ENCODE assay signal across 8 mouse cellular contexts in genomic region chr4:41465287-41465665, GRCm38 (mm10). TPM values are rescaled to one million over a fixed set of nuclear protein-coding genes. Genes with fewer than 3 reads are reported as not detected.
DNase-seq lines count a peak whose midpoint lies in the region; ATAC-seq and TF ChIP-seq lines count a peak whose summit lies in the region.

No protein-coding gene starts in this region.

- peak overlapping the region; percentile 49 for H3K4me2 ChIP-seq in embryonic facial prominence, embryonic 15.5 days (replicated peaks)
- H3K4me2 ChIP-seq in liver, embryonic 11.5 days, result peak overlapping the region; percentile 71

- peak overlapping the region; percentile 92 for H3K27ac ChIP-seq in heart, embryonic 10.5 days
- H3K27ac ChIP-seq in embryonic facial prominence, embryonic 15.5 days (replicated peaks), result peak overlapping the region; percentile 68; the same call in 1 of the 2 replicates
- 0 out of 2 replicates have a peak overlapping the region, but pooled peaks have one; percentile 36 for H3K27ac ChIP-seq in liver, embryonic 11.5 days (ENCODE audit: low read depth, low read length)

- no peak for TF ChIP-seq CTCF in C2C12 (IDR thresholded peaks at IDR 0.05; ENCODE audit: control insufficient read depth, insufficient read depth, insufficient read length)

- peak overlapping the region; percentile 68 for H3K4me3 ChIP-seq in heart, embryonic 10.5 days
- H3K4me3 ChIP-seq in C2C12 (ENCODE audit: insufficient read depth, poor library complexity, severe bottlenecking), result peak overlapping the region; percentile 66
- H3K4me3 ChIP-seq in embryonic facial prominence, embryonic 15.5 days (replicated peaks), result peak overlapping the region; percentile 64
- H3K4me3 ChIP-seq in liver, embryonic 11.5 days (ENCODE audit: low read depth, low read length), result peak overlapping the region; percentile 67

- 0 out of 2 replicates have a peak, but pooled peaks cover 2% of the 10 kb centered on the region for H3K36me3 ChIP-seq in heart, embryonic 10.5 days
- no peaks in the 10 kb centered on the region for H3K36me3 ChIP-seq in C2C12 (ENCODE audit: control insufficient read depth, insufficient read depth)
- no peaks in the 10 kb centered on the region for H3K36me3 ChIP-seq in embryonic facial prominence, embryonic 15.5 days
- H3K36me3 ChIP-seq in liver, embryonic 11.5 days (ENCODE audit: control insufficient read depth, insufficient read depth, low read length), result peaks cover 4% of the 10 kb centered on the region; the same call in 1 of the 2 replicates

- H3K9me3 ChIP-seq in heart, embryonic 10.5 days, result no peaks in the 10 kb centered on the region
- H3K9me3 ChIP-seq in embryonic facial prominence, embryonic 15.5 days (replicated peaks), result no peaks in the 10 kb centered on the region
- H3K9me3 ChIP-seq in liver, embryonic 11.5 days (ENCODE audit: control insufficient read depth, low read length), result no peaks in the 10 kb centered on the region

- peak overlapping the region; percentile 71 for H3K9ac ChIP-seq in embryonic facial prominence, embryonic 15.5 days
- H3K9ac ChIP-seq in liver, embryonic 11.5 days (ENCODE audit: low read depth, low read length), result peak overlapping the region; percentile 77

- peaks cover 43% of the 10 kb centered on the region for H3K79me2 ChIP-seq in C2C12 (ENCODE audit: control insufficient read depth, insufficient read depth)

- peaks cover 28% of the 10 kb centered on the region for H3K79me3 ChIP-seq in C2C12 (ENCODE audit: low read depth)

- WGBS in heart, embryonic 10.5 days, result 5% methylated on average over 17 of the region's 17 CpGs
- WGBS in embryonic facial prominence, embryonic 15.5 days, result 3% methylated on average over 17 of the region's 17 CpGs
- 8% methylated on average over 17 of the region's 17 CpGs for WGBS in liver, embryonic 11.5 days

- H3ac ChIP-seq in C2C12 (ENCODE audit: control insufficient read depth, insufficient read length, low read depth), result peak overlapping the region; percentile 95

- 0 out of 2 replicates have a peak, but pooled peaks cover 8% of the 10 kb centered on the region for H3K4me1 ChIP-seq in heart, embryonic 10.5 days
- H3K4me1 ChIP-seq in embryonic facial prominence, embryonic 15.5 days, result peaks cover 26% of the 10 kb centered on the region
- H3K4me1 ChIP-seq in liver, embryonic 11.5 days (replicated peaks; ENCODE audit: control insufficient read depth, insufficient read depth, low read length), result 0 out of 2 replicates have a peak, but pooled peaks cover 3% of the 10 kb centered on the region

- no peak; the same call in 1 of the 2 replicates for ATAC-seq in embryonic facial prominence, embryonic 15.5 days (ENCODE audit: insufficient number of reproducible peaks, low FRiP score, low TSS enrichment, low read depth)
- no peak for ATAC-seq in liver, embryonic 11.5 days (replicated peaks; ENCODE audit: low FRiP score)

- no peaks in the 10 kb centered on the region for H3K27me3 ChIP-seq in heart, embryonic 10.5 days (ENCODE audit: insufficient read depth, poor library complexity, severe bottlenecking)
- no peaks in the 10 kb centered on the region for H3K27me3 ChIP-seq in C2C12 (ENCODE audit: control insufficient read depth, insufficient read depth, insufficient read length)
- H3K27me3 ChIP-seq in embryonic facial prominence, embryonic 15.5 days, result no peaks in the 10 kb centered on the region
- H3K27me3 ChIP-seq in liver, embryonic 11.5 days (replicated peaks; ENCODE audit: control insufficient read depth, insufficient read depth, low read length), result no peaks in the 10 kb centered on the region

- DNase-seq in heart, embryonic 10.5 days (ENCODE audit: low spot score), result no peak
- DNase-seq in heart, adult 11 months, result no peak
- DNase-seq in liver, embryonic 11.5 days (ENCODE audit: low spot score), result no peak
- DNase-seq in right cerebral cortex, postnatal 36 days (ENCODE audit: low spot score in 2 of 2), result no peak
- no peak for DNase-seq in right cerebral cortex, postnatal 4 days
- no peak for DNase-seq in ovary, postnatal 36 days (ENCODE audit: low spot score)

TF ChIP-seq in C2C12, 6 proteins besides CTCF, POLR2A, EP300 and RAD21:
- TF ChIP-seq FOSL1 (IDR thresholded peaks at IDR 0.05; ENCODE audit: insufficient read depth, low read length, poor library complexity, severe bottlenecking) (no peak), CEBPB (IDR thresholded peaks at IDR 0.05; ENCODE audit: low read depth) (no peak), MYOD1 (IDR thresholded peaks at IDR 0.05; ENCODE audit: control insufficient read depth, insufficient read length, low read depth) (no peak), USF1 (IDR thresholded peaks at IDR 0.05; ENCODE audit: low read depth) (no peak), MAX (IDR thresholded peaks at IDR 0.05) (no peak), MYOG (IDR thresholded peaks at IDR 0.05; ENCODE audit: control insufficient read depth, extremely low read depth, insufficient read length) (no peak)

RNA-seq across cellular contexts. Expression of gene Nudt2, which starts 0.3 kb away (rescaled TPM):
- polyA plus RNA-seq in heart, embryonic 10.5 days (2016; fragmentation: Nextera tagmentation; extraction: Ambion mirVana), result 48.1 and 56.6 TPM in 2 replicates
- polyA plus RNA-seq in C2C12 (2012; fragmentation: generic; extraction: Trizol), result 27.3 TPM
- polyA plus RNA-seq in embryonic facial prominence, embryonic 15.5 days (2015; fragmentation: Nextera tagmentation; extraction: Ambion mirVana), result 47.0 and 47.1 TPM in 2 replicates
- polyA plus RNA-seq in liver, embryonic 11.5 days (2014; fragmentation: Nextera tagmentation; extraction: Ambion mirVana), result 45.5 and 49.0 TPM in 2 replicates

RNA-seq across cellular contexts. Expression of gene Kif24, which starts 0.6 kb away (rescaled TPM):
- 6.9 and 9.1 TPM in 2 replicates for polyA plus RNA-seq in heart, embryonic 10.5 days (2016; fragmentation: Nextera tagmentation; extraction: Ambion mirVana)
- 3.0 TPM for polyA plus RNA-seq in C2C12 (2012; fragmentation: generic; extraction: Trizol)
- 7.3 and 8.9 TPM in 2 replicates for polyA plus RNA-seq in embryonic facial prominence, embryonic 15.5 days (2015; fragmentation: Nextera tagmentation; extraction: Ambion mirVana)
- 6.2 and 8.6 TPM in 2 replicates for polyA plus RNA-seq in liver, embryonic 11.5 days (2014; fragmentation: Nextera tagmentation; extraction: Ambion mirVana)

RNA-seq across cellular contexts. Expression of gene AI464131, which starts 37.6 kb away (rescaled TPM):
- 2.9 and 3.2 TPM in 2 replicates for polyA plus RNA-seq in heart, embryonic 10.5 days (2016; fragmentation: Nextera tagmentation; extraction: Ambion mirVana)
- 2.8 TPM for polyA plus RNA-seq in C2C12 (2012; fragmentation: generic; extraction: Trizol)
- polyA plus RNA-seq in embryonic facial prominence, embryonic 15.5 days (2015; fragmentation: Nextera tagmentation; extraction: Ambion mirVana), result 7.6 and 7.7 TPM in 2 replicates
- 1.5 TPM in 2 replicates for polyA plus RNA-seq in liver, embryonic 11.5 days (2014; fragmentation: Nextera tagmentation; extraction: Ambion mirVana)

RNA-seq across cellular contexts. Expression of gene 1110017D15Rik, which starts 51.9 kb away (rescaled TPM):
- 1.0 TPM in 1 of 2 replicates, not detected in the other for polyA plus RNA-seq in heart, embryonic 10.5 days (2016; fragmentation: Nextera tagmentation; extraction: Ambion mirVana)
- polyA plus RNA-seq in C2C12 (2012; fragmentation: generic; extraction: Trizol), result 0.14 TPM
- 15.1 and 31.4 TPM in 2 replicates for polyA plus RNA-seq in embryonic facial prominence, embryonic 15.5 days (2015; fragmentation: Nextera tagmentation; extraction: Ambion mirVana)
- polyA plus RNA-seq in liver, embryonic 11.5 days (2014; fragmentation: Nextera tagmentation; extraction: Ambion mirVana), result 0.43 TPM in 1 of 2 replicates, not detected in the other

Comparison
In these comparisons a context has a peak if more than half of its experiments do, and no peak if none do; other contexts are left out.
1. H3K27ac ChIP-seq: peak in every context shown above with its lines; median percentile 92 in heart, embryonic 10.5 days; 68 in embryonic facial prominence, embryonic 15.5 days; 36 in liver, embryonic 11.5 days.